Mouse (Mus musculus) natural killer cell, adult 2 months (primary cell): ENCODE measurements around the gene Ccdc85b.
A peak's percentile ranks its signal among the peaks of the same experiment; 100 is the strongest.

Source experiments
- DNase-seq, 2 experiments: peaks; one replicate each; pipeline ENCODE4 v3.0.0; 2022; ENCODE audit warnings: low spot score in 2 of 2

Ccdc85b gene

DNA sequence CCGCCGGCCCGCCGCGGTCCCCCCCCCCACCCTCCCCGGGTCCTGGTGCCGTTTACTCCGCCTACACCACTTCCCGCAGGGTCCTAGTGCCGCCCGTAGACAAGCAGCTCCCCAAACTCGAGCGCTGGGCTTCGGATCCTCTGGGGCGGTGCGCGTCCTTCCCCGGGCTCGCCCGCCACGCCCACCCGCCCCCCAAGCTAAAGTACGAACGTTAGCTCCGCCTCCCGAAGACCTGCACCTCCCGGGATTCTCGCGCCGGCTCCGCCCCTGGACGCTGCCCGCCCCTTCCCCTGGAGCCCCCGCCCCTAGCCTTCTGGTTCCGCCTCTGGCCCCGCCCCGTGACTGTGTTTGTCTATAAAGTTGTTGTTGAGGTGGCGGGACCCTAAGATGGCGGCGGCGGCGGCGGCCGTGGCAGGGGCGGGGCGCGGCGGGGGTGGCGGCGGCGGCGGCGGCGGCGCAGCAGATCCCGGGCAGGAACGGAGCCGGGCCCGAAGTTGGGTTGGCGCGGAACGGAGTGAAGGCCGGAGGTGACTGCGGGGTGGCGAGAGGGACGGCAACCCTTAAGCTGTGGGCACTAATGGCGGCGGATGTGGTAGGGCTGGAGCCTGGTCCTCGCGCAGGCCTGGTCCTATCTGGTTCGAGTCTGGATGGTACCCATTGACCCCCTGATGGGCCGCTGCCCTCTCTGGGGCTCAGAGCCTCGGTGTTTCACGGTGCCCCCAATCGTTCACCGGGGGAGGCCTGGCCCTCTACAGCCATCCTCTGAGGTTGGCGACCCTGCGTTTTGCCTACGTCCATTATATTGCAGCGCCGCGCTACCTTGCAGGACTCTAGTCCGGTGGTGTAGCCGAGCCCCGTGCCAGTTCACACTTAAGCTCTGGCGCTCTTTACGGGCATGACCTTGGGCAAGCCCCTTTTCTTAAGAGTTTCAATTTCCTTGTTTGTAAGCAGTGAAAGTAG, 32.6 kb downstream of the Ccdc85b start, which contains the start of the genes Drap1 and AI837181:
Gene Drap1 (minus strand): TSS at position 198 of the 960 bp plus-strand sequence.
Gene AI837181 (plus strand): TSS at position 363 of the 960 bp plus-strand sequence.
- DNase-seq, result peak; percentile 89 to 92

DNA sequence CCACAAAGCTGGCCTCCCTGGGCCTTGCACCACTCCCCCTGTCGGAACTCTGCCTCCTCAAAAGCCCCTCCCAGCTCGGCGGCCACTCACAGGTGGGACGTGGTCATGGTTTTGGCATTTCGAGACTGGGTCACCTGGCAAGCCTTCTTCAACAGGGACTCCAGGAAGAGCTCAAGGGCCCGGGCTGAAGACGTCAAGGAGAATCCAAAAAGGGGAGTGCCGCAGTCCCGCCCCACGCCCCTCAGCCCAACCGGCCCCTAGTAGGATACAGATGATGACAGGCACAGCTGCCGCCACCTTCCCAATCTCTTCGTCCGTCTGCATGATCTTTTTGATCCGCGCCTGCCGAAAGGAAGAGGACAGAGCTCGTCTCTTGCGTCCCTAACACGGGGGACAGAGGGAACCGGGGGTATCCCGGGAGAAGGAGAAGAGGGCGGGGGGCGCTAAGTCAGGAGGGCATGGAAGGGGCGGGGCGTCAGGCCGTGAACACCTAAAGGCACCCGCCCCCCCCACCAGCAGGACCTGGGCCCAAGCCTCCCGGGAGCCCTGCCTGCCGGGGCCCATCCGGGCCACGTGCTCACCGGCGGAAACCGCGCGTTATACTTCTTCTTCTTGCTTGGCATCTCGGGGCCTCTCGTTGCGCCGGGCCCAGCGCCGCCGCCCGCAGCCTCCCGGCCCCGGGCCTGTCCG, 33.5 kb downstream of the Ccdc85b start:
- DNase-seq, result peak in 1 of 2 experiments; percentile 67

DNA sequence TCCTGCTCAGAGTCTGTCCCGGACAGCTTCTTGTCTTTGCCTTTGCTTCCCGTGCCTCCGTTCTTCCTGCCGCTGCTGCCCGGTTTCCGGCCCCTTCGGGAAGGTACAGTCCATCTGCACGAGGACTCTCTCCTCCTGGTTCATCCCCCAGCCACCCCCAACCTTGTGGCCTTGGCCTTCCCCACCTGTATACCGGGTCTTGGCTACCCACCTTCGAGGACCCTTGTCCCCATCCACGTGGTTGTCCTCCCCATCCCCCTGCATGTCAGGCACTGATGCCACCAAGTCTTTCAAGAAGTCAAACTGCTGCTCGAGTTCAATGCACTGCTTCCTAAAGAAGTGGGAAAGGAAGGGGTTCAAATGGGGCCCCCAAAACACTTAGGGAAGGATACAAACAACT, 34.1 kb downstream of the Ccdc85b start:
- no peak for DNase-seq

DNA sequence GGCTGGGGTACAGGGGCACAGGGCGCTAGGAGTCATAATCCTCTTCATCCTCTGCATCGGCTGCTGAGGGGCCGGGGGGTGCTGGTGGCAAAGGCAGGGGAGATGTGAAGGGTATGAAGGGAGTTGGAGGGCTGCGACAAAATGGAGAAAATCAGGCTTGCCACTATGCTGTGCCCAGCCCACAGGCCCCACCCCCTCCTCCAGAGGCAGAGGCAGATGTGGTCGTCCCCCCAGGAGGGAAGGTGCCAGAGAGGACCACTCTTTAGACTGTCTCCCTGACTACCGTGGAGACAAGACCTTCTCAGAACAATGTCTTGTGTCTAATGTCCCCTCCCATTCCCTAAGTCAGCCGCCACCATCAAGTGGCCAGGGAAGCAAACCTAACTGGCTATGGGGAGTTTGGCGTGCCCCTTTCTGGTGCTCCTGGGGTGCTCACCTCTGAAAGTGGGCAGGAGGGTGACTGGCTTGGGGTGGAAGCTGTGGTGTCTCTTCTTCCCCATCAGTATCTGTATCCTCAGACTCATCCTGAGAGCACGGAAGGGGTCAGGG, 34.7 kb downstream of the Ccdc85b start:
- DNase-seq, result no peak

DNA sequence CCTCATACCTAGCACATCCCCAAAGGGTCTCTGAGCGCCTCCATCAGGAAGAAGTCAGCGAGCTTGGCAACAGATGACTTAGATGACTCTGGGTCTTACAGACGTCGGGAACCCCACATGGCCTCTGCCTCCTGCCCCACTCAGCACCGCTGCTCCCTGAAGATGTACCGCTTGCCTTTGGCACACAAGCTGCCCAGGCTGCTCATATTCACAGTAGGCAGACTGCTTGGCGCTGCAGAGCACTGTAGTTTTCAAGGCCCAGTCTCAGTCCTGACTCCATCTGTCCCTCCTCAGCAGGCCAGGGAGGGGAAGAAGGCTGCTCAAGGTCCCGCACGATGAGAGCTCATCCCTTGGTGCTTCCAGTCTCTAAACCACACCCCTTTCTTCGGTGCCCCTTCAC, 35.4 kb downstream of the Ccdc85b start:
- DNase-seq, result no peak

DNA sequence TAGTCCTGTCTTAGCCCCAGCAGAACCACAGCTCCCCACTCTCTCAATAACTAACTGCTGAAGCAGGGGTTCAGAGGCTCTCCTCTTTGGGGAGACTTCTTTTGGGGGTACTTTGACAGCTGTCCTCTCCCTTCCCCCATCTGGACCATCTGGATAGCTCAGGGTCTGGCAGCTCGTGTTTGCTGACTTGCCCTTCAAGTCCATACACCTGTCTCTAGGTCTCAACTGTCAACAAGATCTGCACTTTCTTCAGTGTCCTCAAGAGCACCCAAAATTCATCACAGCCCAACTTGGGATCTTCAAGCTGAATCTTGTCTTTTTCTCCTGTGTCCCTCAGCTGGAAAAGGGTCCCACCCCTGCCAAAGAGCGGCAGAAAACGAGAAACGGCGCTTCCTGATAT, 35.9 kb downstream of the Ccdc85b start:
- no peak for DNase-seq

DNA sequence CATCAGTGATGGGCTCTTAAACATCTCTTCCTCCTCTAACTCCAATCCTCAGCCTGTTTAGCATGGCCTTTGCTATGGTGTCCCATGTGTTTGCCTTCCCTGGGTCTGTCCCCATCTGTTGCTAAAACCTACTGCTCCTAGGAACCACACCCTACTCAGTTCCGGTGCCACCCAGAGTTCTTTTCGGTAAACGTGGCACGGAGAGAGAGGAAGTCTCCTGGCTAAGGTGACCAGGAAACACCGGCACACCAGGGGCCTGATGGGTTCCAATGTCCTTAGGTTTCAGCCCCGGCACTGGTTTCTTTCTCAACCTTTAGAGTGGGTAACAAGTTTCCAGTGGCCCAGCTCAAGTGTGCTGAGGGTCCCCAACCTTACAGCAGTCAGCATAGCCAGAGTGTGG, 37.1 kb downstream of the Ccdc85b start:
- DNase-seq, result no peak

DNA sequence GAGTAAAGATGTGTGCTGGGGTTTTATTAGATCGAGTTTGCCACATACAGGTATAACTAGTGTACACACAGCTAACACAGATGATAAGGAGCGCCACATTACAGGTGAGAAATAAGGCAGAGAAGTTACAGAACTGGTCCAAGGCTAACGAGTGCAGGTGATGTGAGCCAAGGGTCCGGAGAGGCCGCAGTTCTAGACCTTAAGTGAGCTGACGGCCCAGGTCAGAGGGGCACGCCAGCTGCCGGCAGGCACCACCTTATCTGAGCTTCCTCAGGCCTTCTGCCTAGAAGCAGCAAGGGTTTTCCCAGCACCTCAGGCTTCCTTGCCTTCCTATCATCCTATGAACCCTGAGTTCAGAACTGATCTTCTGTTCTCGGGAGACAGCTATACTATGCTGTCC, 38.1 kb downstream of the Ccdc85b start:
- DNase-seq, result no peak

DNA sequence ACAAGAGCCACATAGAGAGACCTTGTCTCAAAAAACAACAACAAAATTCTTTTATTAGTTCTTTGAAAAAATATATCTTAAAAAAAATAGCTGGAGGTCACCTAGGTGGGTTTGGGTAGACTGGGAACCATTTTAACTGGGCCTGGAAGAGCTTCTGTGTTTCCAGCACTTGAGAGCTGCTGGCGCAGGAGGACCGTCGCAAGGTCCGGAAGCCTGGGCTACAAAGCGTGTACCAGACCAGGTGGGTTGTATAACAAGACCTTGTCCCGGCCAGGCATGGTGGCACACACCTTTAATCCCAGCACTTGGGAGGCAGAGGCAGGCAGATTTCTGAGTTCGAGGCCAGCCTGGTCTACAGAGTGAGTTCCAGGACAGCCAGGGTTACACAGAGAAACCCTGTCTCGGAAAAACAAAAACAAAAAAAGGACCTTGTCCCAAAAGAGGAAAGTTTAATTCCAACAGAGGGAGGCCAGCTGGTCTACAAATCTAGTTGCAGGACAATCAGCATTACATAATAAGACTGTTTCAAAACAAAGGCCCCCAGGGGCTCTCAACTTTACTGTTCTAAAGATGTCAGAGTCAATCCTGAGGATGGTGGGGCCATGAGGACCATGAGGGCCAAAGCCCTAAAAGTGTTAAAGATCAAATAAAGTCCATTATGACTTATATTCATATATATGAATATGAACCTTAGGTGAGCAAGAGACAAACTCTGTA, 38.8 kb downstream of the Ccdc85b start:
- DNase-seq, result no peak

DNA sequence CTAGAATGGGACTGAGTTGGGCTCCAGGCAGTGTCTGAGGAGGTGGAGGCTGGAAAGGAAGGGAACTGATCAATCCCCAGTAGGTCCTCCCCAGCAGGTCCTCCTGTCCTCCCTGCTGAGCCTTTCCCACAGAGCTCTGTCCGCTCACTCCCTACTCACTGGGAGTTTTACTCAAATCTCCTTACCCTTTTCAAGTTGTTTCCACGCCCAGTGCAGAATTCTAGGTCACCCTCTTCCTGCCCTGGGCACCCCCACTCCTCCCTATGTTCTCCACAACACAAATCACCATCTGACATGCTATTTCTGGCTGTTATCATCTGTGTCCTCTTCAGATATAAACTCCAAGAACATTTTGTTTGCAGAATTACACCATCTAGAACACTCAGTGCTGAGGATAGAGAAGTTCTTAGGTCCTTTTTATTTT, 43.1 kb downstream of the Ccdc85b start:
- no peak for DNase-seq

DNA sequence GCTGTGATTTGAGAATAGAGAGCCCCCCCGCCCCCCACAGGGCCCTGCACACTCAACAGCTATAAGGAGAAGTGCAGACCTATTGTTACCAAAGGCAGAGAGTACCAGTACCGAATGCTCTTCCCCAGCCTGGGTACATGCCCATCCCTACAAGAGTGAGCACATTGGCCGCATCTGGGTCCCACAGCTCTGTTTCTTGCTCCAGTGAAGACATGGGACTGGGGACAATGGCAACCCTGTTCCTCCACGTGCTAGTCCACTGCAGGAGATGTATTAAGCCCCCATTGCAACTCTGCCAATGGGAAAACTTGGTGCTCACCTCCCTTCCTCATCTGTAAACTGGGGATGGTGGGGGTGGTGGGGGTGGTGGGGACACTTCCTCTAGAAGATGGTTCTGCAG, 43.9 kb downstream of the Ccdc85b start:
- no peak for DNase-seq

DNA sequence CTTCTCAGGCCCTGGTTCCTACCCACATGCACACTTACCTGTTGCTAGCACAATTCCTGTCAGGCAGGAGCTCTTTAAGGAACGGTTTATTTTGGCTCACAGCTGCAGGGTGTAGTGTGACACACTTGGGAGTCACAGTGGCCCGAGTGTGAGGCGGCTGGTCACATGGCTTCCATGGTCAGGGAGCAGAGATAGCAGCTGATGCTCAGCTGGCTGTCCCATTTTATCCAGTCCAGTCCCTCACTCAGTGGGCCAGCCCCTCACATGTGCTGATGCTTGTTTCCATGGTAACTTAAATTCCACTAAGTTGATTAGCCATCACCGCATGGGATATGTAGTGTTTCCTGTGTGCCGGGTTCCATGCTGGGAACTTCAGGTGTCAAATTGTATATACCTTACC, 45.7 kb downstream of the Ccdc85b start:
- DNase-seq, result no peak

DNA sequence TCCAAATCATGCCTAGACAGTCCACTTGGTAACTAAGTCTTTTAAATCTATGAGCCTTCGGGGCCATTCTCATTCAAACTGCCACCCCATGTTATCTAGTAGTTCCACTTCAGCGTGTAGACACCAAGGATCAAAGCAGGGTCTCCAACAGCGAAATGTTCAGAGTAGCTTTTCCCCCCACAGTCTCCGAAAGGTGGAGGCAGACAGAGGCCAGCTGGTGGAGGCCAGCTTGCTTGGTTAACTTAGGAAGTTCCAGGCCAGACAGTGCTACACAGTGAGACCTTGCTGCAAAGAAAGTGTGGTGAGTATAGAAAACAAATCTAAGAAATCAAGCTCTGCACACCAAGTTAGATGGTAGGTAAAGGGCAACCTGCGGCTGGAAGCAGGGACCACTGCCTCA, 47.1 kb downstream of the Ccdc85b start:
- DNase-seq, result no peak

DNA sequence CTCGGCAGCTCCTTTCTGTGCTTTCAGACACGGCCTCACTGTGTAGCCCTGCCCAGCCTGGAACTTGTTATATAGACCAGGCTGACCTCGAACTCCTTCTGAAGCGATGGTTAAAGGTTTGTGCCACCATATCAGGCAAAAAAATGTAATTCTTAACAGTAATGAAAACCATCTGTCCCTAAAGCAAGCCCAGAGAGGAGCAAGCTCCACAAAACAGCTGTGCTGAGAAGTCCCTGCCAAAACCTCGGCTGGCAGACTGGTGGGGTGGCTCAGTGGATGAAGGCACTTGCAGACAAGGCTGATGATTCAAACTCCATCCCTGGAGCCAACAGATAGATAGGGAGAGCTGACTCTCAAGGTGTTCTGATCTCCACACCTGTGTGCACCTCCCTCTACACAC, 48.6 kb downstream of the Ccdc85b start:
- DNase-seq, result no peak

DNA sequence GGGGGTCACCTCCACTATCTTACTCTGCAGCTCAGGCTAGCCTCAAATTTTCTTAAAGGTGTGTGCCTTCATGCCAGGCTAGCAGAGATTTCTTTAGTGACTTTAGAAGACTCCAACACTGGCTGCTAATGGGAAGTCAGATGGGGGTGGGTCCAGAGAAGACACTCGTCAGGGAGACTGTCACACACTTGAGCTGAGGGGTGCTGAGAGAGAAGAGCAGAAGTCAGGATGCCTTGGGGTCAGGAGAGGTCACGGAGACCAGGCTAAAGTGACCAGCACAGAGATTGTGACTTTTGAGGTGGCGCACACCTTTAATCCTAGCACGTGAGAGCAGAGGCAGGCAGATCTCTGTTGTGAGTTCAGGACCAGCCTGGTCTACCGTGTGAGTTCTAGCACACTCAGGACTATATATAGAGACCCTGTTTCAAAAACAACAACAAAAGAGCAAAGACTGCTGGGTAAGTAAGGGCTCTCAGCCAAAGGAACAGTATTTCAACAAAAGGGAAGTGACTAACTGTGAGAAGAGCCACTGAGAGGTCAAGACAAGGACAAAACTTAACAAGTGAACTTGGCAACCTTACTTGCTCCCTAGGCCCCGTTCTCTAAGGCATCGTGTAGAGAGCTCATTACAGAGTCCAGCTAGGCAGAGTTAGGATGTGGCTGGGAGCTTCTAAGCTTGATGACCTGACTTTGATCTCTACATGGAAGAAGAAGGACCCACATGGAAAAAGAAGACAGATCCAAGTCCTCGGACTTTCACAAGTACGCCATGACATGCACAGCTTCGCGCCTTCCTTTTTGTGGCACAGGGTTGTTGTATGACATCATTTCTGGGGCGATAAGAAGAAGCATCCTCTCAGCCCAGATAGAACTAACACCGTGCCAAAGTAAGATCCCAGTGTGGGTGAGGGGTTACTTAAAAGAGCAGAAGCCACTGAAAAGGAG, 49.4 kb downstream of the Ccdc85b start:
- DNase-seq, result no peak

DNA sequence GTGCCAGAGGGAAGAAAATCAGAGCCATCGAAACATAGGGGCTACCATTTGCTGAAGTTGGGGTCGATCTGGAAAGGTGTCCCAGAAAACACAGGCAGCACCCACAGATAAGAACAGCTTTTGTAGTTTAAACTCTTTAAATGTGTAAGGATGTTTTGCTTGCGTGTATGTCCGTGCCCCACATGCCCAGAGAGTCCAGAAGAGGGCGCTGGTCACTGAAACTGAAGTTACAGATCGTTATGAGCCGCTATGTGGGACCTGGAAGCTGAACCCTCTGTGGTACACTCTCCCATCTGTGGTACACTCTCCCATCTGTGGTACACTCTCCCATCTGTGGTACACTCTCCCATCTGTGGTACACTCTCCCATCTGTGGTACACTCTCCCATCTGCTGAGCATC, 50.6 kb downstream of the Ccdc85b start:
- peak; percentile 70 to 73 for DNase-seq

DNA sequence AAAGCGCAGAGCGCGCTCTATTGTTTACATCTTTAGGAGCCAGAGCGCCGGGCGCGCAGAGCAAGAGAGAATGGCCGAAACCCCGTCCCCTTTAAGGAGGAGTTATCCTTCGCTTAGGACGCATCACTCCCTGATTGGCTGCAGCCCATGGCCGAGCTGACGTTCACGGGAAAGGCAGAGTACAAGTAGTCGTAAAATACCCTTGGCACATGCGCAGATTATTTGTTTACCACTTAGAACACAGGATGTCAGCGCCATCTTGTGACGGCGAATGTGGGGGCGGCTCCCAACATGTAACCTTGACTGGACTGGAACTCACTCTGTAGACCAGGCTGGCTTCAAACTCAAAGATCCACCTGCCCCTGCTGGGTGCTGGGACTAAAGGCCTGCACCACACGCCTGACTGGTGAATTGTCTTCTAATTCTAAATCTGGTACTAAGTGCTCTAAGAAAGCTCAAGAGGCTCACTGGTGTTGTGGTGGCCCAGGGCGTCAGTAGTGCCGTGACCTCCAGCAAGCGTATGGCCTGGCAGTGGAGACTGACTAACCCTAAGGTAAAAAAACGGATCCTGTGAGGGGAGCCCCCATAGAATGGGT, 51.1 kb downstream of the Ccdc85b start:
- DNase-seq, result peak; percentile 67 to 72

DNA sequence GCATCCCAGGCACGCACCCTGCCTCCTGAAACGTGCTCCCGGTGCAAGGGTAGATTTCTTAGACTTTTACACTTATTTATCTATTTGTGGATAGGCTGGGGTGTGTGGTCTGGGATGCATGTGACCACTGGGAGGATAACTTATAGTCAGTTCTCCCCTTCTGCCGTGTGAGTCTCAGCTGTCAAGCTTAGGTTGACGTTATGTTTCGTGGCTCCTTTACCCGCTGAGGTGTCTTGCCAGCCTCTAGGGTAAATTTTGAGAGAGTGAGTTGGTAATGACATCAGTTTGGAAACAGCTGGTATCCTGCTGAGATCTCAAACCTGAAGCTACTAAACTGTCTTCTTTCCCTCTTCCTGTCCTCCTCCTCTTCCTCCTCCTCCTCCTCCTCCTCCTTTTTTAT, 51.8 kb downstream of the Ccdc85b start:
- DNase-seq, result peak; percentile 41 to 42
